ENCODE assay signal across 8 mouse cellular contexts in the genomic region with DNA sequence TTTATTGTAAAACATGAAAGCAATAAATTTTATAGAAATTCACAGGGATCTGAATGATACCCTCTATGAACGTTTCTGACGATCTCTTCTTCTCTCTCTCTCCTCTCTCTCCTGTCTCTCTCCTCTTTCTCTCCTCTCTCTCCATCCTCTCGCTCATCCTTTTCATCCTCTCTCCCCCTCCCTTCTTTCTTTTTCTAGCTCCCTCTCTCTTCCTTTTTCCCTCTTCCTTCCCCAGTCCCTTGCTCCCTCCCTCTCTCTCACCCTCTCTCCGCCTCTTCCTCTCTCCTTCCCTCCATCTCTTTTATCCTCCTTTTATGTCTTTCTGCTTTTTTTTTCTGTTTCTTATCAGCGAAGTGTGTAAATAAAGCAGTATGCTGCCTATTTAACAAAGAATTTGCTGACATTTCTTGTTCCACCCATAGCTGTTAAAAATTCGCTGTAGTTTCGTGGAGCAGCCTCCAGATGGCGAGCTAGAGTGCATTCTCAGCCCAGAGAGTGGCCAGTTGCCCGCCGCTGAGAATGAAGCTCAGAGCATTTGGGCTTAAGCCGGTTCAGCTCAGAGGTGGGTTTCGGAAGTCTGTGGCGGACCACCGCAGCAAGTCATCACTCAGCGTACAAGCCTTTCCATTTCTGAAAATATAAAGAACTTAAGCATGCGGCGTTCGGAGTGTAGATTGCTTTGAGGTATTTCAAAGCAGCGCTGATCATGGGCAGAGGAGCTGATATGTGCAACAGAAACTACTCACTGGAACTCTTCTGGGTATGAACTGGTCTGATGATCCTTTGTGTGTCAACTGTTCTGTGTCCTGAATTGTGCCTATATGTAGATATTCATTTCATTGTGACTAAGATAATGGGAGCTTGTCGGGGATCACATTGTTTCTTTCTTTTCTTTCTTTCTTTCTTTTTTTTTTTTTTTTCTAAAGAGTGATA. TPM values are rescaled to one million over a fixed set of nuclear protein-coding genes. Genes with fewer than 3 reads are reported as not detected.
DNase-seq lines count a peak whose midpoint lies in the region; ATAC-seq and TF ChIP-seq lines count a peak whose summit lies in the region.

No protein-coding gene starts in this region.

- peak overlapping the region; percentile 57 for H3K4me2 ChIP-seq in heart, embryonic 16.5 days (ENCODE audit: low read depth, low read length)
- peak overlapping the region; percentile 56 for H3K4me2 ChIP-seq in liver, postnatal 0 days (ENCODE audit: low read depth, low read length)

- no peak for TF ChIP-seq EP300 in liver, postnatal 0 days (IDR thresholded peaks at IDR 0.05; ENCODE audit: low read depth)

- 12% methylated on average over 20 of the region's 20 CpGs for WGBS in embryonic facial prominence, embryonic 10.5 days
- 10% methylated on average over 20 of the region's 20 CpGs for WGBS in heart, embryonic 16.5 days
- 14% methylated on average over 20 of the region's 20 CpGs for WGBS in liver, postnatal 0 days (ENCODE audit: insufficient replicate concordance)

- ATAC-seq in heart, embryonic 16.5 days (replicated peaks; ENCODE audit: extremely low read depth, insufficient read depth, low FRiP score), result no peak; the same call in 1 of the 2 replicates
- ATAC-seq in liver, postnatal 0 days, result no peak

- no peaks in the 10 kb centered on the region for H3K9me3 ChIP-seq in embryonic facial prominence, embryonic 10.5 days
- no peaks in the 10 kb centered on the region for H3K9me3 ChIP-seq in heart, embryonic 16.5 days (replicated peaks; ENCODE audit: control insufficient read depth, low read length)
- H3K9me3 ChIP-seq in liver, postnatal 0 days (ENCODE audit: low read length), result no peaks in the 10 kb centered on the region

- H3K36me3 ChIP-seq in embryonic facial prominence, embryonic 10.5 days (replicated peaks), result no peaks in the 10 kb centered on the region
- no peaks in the 10 kb centered on the region for H3K36me3 ChIP-seq in heart, embryonic 16.5 days (ENCODE audit: control insufficient read depth, insufficient read depth)
- no peaks in the 10 kb centered on the region for H3K36me3 ChIP-seq in liver, postnatal 0 days (replicated peaks; ENCODE audit: insufficient read depth, low read length)

- H3K4me1 ChIP-seq in embryonic facial prominence, embryonic 10.5 days, result no peaks in the 10 kb centered on the region
- H3K4me1 ChIP-seq in heart, embryonic 16.5 days (ENCODE audit: control insufficient read depth, insufficient read depth, low read length), result no peaks in the 10 kb centered on the region
- H3K4me1 ChIP-seq in liver, postnatal 0 days (ENCODE audit: insufficient read depth), result no peaks in the 10 kb centered on the region

- H3K9ac ChIP-seq in heart, embryonic 16.5 days (ENCODE audit: low read length), result no peak overlapping the region
- no peak overlapping the region for H3K9ac ChIP-seq in liver, postnatal 0 days (replicated peaks)

- H3K27ac ChIP-seq in embryonic facial prominence, embryonic 10.5 days (replicated peaks), result no peak overlapping the region
- no peak overlapping the region for H3K27ac ChIP-seq in heart, embryonic 16.5 days (ENCODE audit: low read length)
- H3K27ac ChIP-seq in liver, postnatal 0 days (ENCODE audit: low read depth), result no peak overlapping the region

- peak; percentile 35 for DNase-seq in urinary bladder, adult 2 months (ENCODE audit: low spot score)
- DNase-seq in urinary bladder, postnatal 4 days (ENCODE audit: low spot score in 2 of 2), result no peak
- peak; percentile 74 for DNase-seq in embryonic facial prominence, embryonic 10.5 days (ENCODE audit: low spot score)
- DNase-seq in kidney, postnatal 25 days, result peak; percentile 57 to 60
- DNase-seq in liver, postnatal 0 days, result peak; percentile 47
- DNase-seq in ovary, postnatal 36 days (ENCODE audit: low spot score), result peak; percentile 60
- DNase-seq in T-cell, adult 2 months (ENCODE audit: low spot score), result no peak

- 0 out of 2 replicates have a peak, but pooled peaks cover 3% of the 10 kb centered on the region for H3K27me3 ChIP-seq in embryonic facial prominence, embryonic 10.5 days (replicated peaks; ENCODE audit: low read depth, poor library complexity, severe bottlenecking)
- H3K27me3 ChIP-seq in heart, embryonic 16.5 days (ENCODE audit: control insufficient read depth, insufficient read depth, low read length), result peaks cover 19% of the 10 kb centered on the region
- H3K27me3 ChIP-seq in liver, postnatal 0 days (ENCODE audit: insufficient read depth, low read length), result no peaks in the 10 kb centered on the region

- peak; percentile 69 for TF ChIP-seq CTCF in liver, postnatal 0 days (IDR thresholded peaks at IDR 0.05; ENCODE audit: low read depth)

- peak overlapping the region; percentile 51 for H3K4me3 ChIP-seq in embryonic facial prominence, embryonic 10.5 days
- peak overlapping the region; percentile 33 for H3K4me3 ChIP-seq in heart, embryonic 16.5 days (ENCODE audit: low read length)
- no peak overlapping the region for H3K4me3 ChIP-seq in liver, postnatal 0 days (ENCODE audit: low read depth, low read length)

RNA-seq across cellular contexts. Expression of a gene that starts 8.5 kb away (rescaled TPM):
- 0.17 and 0.21 TPM in 2 replicates for polyA plus RNA-seq in urinary bladder, adult 2 months (2012; rRNA removed)
- polyA plus RNA-seq in embryonic facial prominence, embryonic 10.5 days (2016; fragmentation: Nextera tagmentation; extraction: Ambion mirVana), result 0.22 and 0.24 TPM in 2 replicates
- polyA plus RNA-seq in heart, embryonic 16.5 days (2015; fragmentation: Nextera tagmentation; extraction: Ambion mirVana), result 0.09 and 0.15 TPM in 2 replicates
- polyA plus RNA-seq in liver, postnatal 0 days (2015; fragmentation: Nextera tagmentation; extraction: Ambion mirVana), result not detected in 2 replicates

Comparison
In these comparisons a context has a peak if more than half of its experiments do, and no peak if none do; other contexts are left out.
1. DNase-seq: peak in urinary bladder, adult 2 months (single experiment), embryonic facial prominence, embryonic 10.5 days (single experiment), kidney, postnatal 25 days (2 of 2), liver, postnatal 0 days (single experiment) and ovary, postnatal 36 days (single experiment); none in urinary bladder, postnatal 4 days (0 of 2) and T-cell, adult 2 months (single experiment).